Mouse (Mus musculus) thymus, postnatal 0 days (tissue): Measurements from ENCODE around the gene Ndufv2. TPM values are rescaled to one million over a fixed set of nuclear protein-coding genes. Genes with fewer than 3 reads are reported as not detected.

ENCODE experiments used
- polyA plus RNA-seq: library from polyadenylated mRNA; unstranded; fragments of >200 nt; fragmentation: Nextera tagmentation; extraction: Ambion mirVana; gene quantifications from 2 replicates; pipeline ENCODE4 v1.2.1, GENCODE M21; 2015

Ndufv2 gene
- polyA plus RNA-seq, 1 experiment from 2014 or later, result 346 TPM

Other genes with a start within 250 kb of the Ndufv2 start
- gene Ralbp1, start 215.8 kb downstream of the Ndufv2 start, polyA plus RNA-seq, result 94.9 and 105 TPM in 2 replicates
- 66.4 and 68.7 TPM in 2 replicates for gene Twsg1, start 150.3 kb downstream of the Ndufv2 start, polyA plus RNA-seq
- gene Ankrd12, start 24.5 kb downstream of the Ndufv2 start, polyA plus RNA-seq, result 31.6 and 32.4 TPM in 2 replicates
- gene Washc1, start 10.0 kb upstream of the Ndufv2 start, polyA plus RNA-seq, result 46.0 and 52.3 TPM in 2 replicates
- gene Ddx11, start 22.0 kb upstream of the Ndufv2 start, polyA plus RNA-seq, result 12.7 and 13.4 TPM in 2 replicates